Comparison of ENCODE assay signal across 8 mouse cellular contexts in the genomic region with DNA sequence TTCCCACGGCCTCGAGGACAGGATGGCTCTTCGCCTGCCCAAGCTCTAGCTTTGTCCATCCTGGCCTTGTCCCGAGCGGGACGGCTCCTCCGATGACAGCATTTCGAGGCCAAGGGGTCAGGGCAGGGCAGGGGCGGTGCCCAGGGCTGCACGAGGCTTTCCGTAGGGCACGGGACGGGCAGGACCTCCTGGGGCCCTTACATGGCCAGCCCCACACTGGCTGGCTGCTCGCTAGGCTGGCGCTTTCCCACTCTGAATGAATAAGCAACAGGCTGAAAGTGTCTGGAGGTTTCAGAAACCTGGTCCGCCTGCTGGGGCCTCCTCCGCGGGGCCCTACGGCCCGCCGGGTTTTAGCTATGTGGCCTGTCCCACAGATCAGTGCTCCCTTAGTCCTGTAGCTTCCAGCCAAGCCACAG. TPM values are rescaled to one million over a fixed set of nuclear protein-coding genes. Genes with fewer than 3 reads are reported as not detected.
DNase-seq lines count a peak whose midpoint lies in the region; ATAC-seq and TF ChIP-seq lines count a peak whose summit lies in the region.

A gene (minus strand): TSS at position 243 of the 416 bp plus-strand sequence.

- no peak for TF ChIP-seq EP300 in liver, embryonic 14.5 days (IDR thresholded peaks at IDR 0.05; ENCODE audit: low read depth)

- peak; percentile 36 for DNase-seq in layer of hippocampus, adult 11-12 months (ENCODE audit: low spot score)
- no peak for DNase-seq in layer of hippocampus, adult 8-10 months (ENCODE audit: low spot score in 2 of 2)
- DNase-seq in gastrocnemius, postnatal 4 days (ENCODE audit: low spot score in 2 of 2), result peak; percentile 45 to 77
- DNase-seq in intestine, embryonic 14.5 days (ENCODE audit: low spot score), result peak; percentile 80
- no peak for DNase-seq in liver, embryonic 14.5 days (ENCODE audit: low read depth in 3 of 3, low spot score in 3 of 3)

- WGBS in intestine, embryonic 14.5 days, result 2% methylated on average over 21 of the region's 21 CpGs
- 6% methylated on average over 21 of the region's 21 CpGs for WGBS in liver, embryonic 14.5 days (ENCODE audit: insufficient replicate concordance)
- WGBS in neural tube, embryonic 14.5 days, result under 1% methylated on average over 21 of the region's 21 CpGs

- peak within 1 kb of the TSS; percentile 51 for H3K9ac ChIP-seq in intestine, embryonic 14.5 days (ENCODE audit: low read length)
- no peak within 1 kb of the TSS for H3K9ac ChIP-seq in liver, embryonic 14.5 days (replicated peaks)
- peak within 1 kb of the TSS; percentile 46 for H3K9ac ChIP-seq in neural tube, embryonic 14.5 days (replicated peaks; ENCODE audit: low read depth, low read length)

- H3K4me1 ChIP-seq in brown adipose tissue, adult 24 weeks (ENCODE audit: control insufficient read depth, insufficient read depth, insufficient read length, low read length), result peaks cover 12% of the 10 kb centered on the region
- H3K4me1 ChIP-seq in intestine, embryonic 14.5 days (replicated peaks; ENCODE audit: control insufficient read depth, insufficient read depth, low read length), result peaks cover 32% of the 10 kb centered on the region
- no peaks in the 10 kb centered on the region for H3K4me1 ChIP-seq in liver, embryonic 14.5 days (replicated peaks; ENCODE audit: control insufficient read depth in 2 of 2, insufficient read depth in 2 of 2, low read length in 1 of 2)
- peaks cover 19% of the 10 kb centered on the region for H3K4me1 ChIP-seq in neural tube, embryonic 14.5 days (ENCODE audit: control insufficient read depth, insufficient read depth, low read length)

- no peaks in the 10 kb centered on the region for H3K36me3 ChIP-seq in intestine, embryonic 14.5 days (ENCODE audit: control insufficient read depth, insufficient read depth, low read length)
- H3K36me3 ChIP-seq in liver, embryonic 14.5 days (replicated peaks; ENCODE audit: control insufficient read depth, insufficient read depth, low read depth), result no peaks in the 10 kb centered on the region
- H3K36me3 ChIP-seq in neural tube, embryonic 14.5 days (ENCODE audit: control insufficient read depth, insufficient read depth, low read length), result no peaks in the 10 kb centered on the region

- TF ChIP-seq CTCF in liver, embryonic 14.5 days (IDR thresholded peaks at IDR 0.05; ENCODE audit: low read depth), result no peak

- H3K27me3 ChIP-seq in intestine, embryonic 14.5 days (replicated peaks; ENCODE audit: control insufficient read depth, insufficient read depth, low read length), result peaks cover 15% of the 10 kb centered on the region; the same call in 1 of the 2 replicates
- peaks cover 25% of the 10 kb centered on the region for H3K27me3 ChIP-seq in liver, embryonic 14.5 days (ENCODE audit: control insufficient read depth, insufficient read depth, low read length)
- peaks cover 8% of the 10 kb centered on the region for H3K27me3 ChIP-seq in neural tube, embryonic 14.5 days (ENCODE audit: control insufficient read depth, insufficient read depth, low read length)

- peak within 1 kb of the TSS; percentile 63 for H3K27ac ChIP-seq in brown adipose tissue, adult 24 weeks (replicated peaks; ENCODE audit: low read depth, low read length)
- H3K27ac ChIP-seq in intestine, embryonic 14.5 days (ENCODE audit: low read depth), result peak within 1 kb of the TSS; percentile 10; the same call in 1 of the 2 replicates
- no peak within 1 kb of the TSS for H3K27ac ChIP-seq in liver, embryonic 14.5 days
- no peak within 1 kb of the TSS for H3K27ac ChIP-seq in neural tube, embryonic 14.5 days (ENCODE audit: low read depth, low read length)

- H3K4me2 ChIP-seq in intestine, embryonic 14.5 days (ENCODE audit: low read length), result peak within 1 kb of the TSS; percentile 51
- H3K4me2 ChIP-seq in liver, embryonic 14.5 days (ENCODE audit: low read depth), result peak within 1 kb of the TSS; percentile 43
- peak within 1 kb of the TSS; percentile 51 for H3K4me2 ChIP-seq in neural tube, embryonic 14.5 days (ENCODE audit: low read depth, low read length)

- H3K9me3 ChIP-seq in intestine, embryonic 14.5 days (ENCODE audit: control insufficient read depth, low read length), result no peaks in the 10 kb centered on the region
- H3K9me3 ChIP-seq in liver, embryonic 14.5 days (ENCODE audit: control insufficient read depth, low read length), result no peaks in the 10 kb centered on the region
- H3K9me3 ChIP-seq in neural tube, embryonic 14.5 days (ENCODE audit: control insufficient read depth, low read length), result no peaks in the 10 kb centered on the region

- H3K4me3 ChIP-seq in brown adipose tissue, adult 24 weeks (ENCODE audit: insufficient read depth, low read depth, low read length), result peak within 1 kb of the TSS; percentile 63
- H3K4me3 ChIP-seq in intestine, embryonic 14.5 days (ENCODE audit: low read depth, low read length), result peak within 1 kb of the TSS; percentile 32
- H3K4me3 ChIP-seq in liver, embryonic 14.5 days (ENCODE audit: insufficient read depth in 1 of 2, low read depth in 2 of 2, low read length in 2 of 2), result peak within 1 kb of the TSS; percentile 12 to 16; a peak in 3 of 4 replicates
- peak within 1 kb of the TSS; percentile 29 for H3K4me3 ChIP-seq in neural tube, embryonic 14.5 days (ENCODE audit: low read depth, low read length)

- peak; percentile 48; the same call in 1 of the 2 replicates for ATAC-seq in intestine, embryonic 14.5 days (replicated peaks; ENCODE audit: low FRiP score, low TSS enrichment, low read depth)
- no peak for ATAC-seq in liver, embryonic 14.5 days (ENCODE audit: insufficient read depth)
- peak; percentile 45; the same call in 1 of the 2 replicates for ATAC-seq in neural tube, embryonic 14.5 days (ENCODE audit: low read depth)
- no peak for ATAC-seq in inflammation-experienced regulatory T-cells, adult 6 months

RNA-seq across cellular contexts. Expression of the gene that starts here (rescaled TPM):
- 1 to 10 TPM; 2.6 to 4.2 (median 3.0) TPM for total RNA-seq in layer of hippocampus, adult 8-10 months (2022)
- polyA plus RNA-seq in brown adipose tissue, adult 24 weeks (2012; ENCODE audit: insufficient read depth, insufficient read length, missing spikeins), result 8.1 and 13.8 TPM in 2 replicates
- 10 to 100 TPM; 95.5 to 95.9 TPM for total RNA-seq in gastrocnemius, postnatal 4 days (2021)
- 27.2 and 31.8 TPM in 2 replicates for polyA plus RNA-seq in intestine, embryonic 14.5 days (2014; fragmentation: Nextera tagmentation; extraction: Ambion mirVana)
- polyA plus RNA-seq in liver, embryonic 14.5 days (2012; rRNA removed), result 0.89 and 1.2 TPM in 2 replicates
- 0.80 and 1.1 TPM in 2 replicates for polyA plus RNA-seq in liver, embryonic 14.5 days (2014; fragmentation: Nextera tagmentation; extraction: Ambion mirVana)
- 1.2 and 8.6 TPM in 2 replicates for polyA plus RNA-seq in neural tube, embryonic 14.5 days (2014; fragmentation: Nextera tagmentation; extraction: Ambion mirVana)
- polyA plus RNA-seq in inflammation-experienced regulatory T-cells, adult 6 months (2017; shearing (Covaris generic)), result not detected

Comparison
In these comparisons a context has a peak if more than half of its experiments do, and no peak if none do; other contexts are left out.
1. RNA of the gene that starts here (total RNA-seq): 95.5 to 95.9 TPM in gastrocnemius, postnatal 4 days; 2.6 to 4.2 TPM in layer of hippocampus, adult 8-10 months; every median in the first group is over 10 times any median in the second.
2. DNase-seq: peak in layer of hippocampus, adult 11-12 months (single experiment), gastrocnemius, postnatal 4 days (2 of 2) and intestine, embryonic 14.5 days (single experiment); none in layer of hippocampus, adult 8-10 months (0 of 2) and liver, embryonic 14.5 days (0 of 3).
3. H3K27ac ChIP-seq: peak in brown adipose tissue, adult 24 weeks (single experiment) and intestine, embryonic 14.5 days (single experiment); none in liver, embryonic 14.5 days (single experiment) and neural tube, embryonic 14.5 days (single experiment).
4. ATAC-seq: peak in intestine, embryonic 14.5 days (single experiment) and neural tube, embryonic 14.5 days (single experiment); none in liver, embryonic 14.5 days (single experiment) and inflammation-experienced regulatory T-cells, adult 6 months (single experiment).
5. Peak in every context shown above with its lines, with median percentiles within 50 percentile points of each other: H3K4me3 ChIP-seq and H3K4me2 ChIP-seq.